Mouse (Mus musculus) kidney, postnatal 0 days (tissue): ENCODE data around the gene Rtn4ip1. TPM values are rescaled to one million over a fixed set of nuclear protein-coding genes. Genes with fewer than 3 reads are reported as not detected.
"Not testable (repeated sequence)": the region's sequence is repeated elsewhere in the genome, so short reads cannot be mapped to it uniquely, and the experiment has no call there.

Experiments
- ATAC-seq: fragments of 200-750 bp; cut with Nextera tagmentation; replicated peaks from 2 replicates; pipeline ENCODE4 v1.8.0; 2017; ENCODE audit warnings: low read depth, moderate number of reproducible peaks, moderate TSS enrichment, moderate library complexity; ENCODE audit not compliant: low FRiP score
- DNase-seq: peaks from one replicate; pipeline ENCODE4 v3.0.0-alpha.2; 2016; ENCODE audit warnings: low spot score
- H3K27ac ChIP-seq: fragments of 300-500 bp; sonication (generic); 2 replicates; pipeline ENCODE4 v1.5.1; 2014; ENCODE audit warnings: mild to moderate bottlenecking
- H3K27me3 ChIP-seq: fragments of 300-500 bp; sonication (generic); 2 replicates; pipeline ENCODE4 v1.6.1; 2014; ENCODE audit warnings: low read length, mixed read lengths; ENCODE audit not compliant: insufficient read depth
- H3K36me3 ChIP-seq: fragments of 300-500 bp; sonication (generic); 2 replicates; pipeline ENCODE4 v1.6.1; 2014; ENCODE audit warnings: low read length, mixed read lengths; ENCODE audit not compliant: insufficient read depth
- H3K4me1 ChIP-seq: fragments of 300-500 bp; sonication (generic); replicated peaks from 2 replicates; pipeline ENCODE4 v1.6.1; 2014; ENCODE audit warnings: antibody characterized with exemption, low read length, mixed read lengths; ENCODE audit not compliant: insufficient read depth
- H3K4me2 ChIP-seq: fragments of 300-500 bp; sonication (generic); 2 replicates; pipeline ENCODE4 v1.6.1; 2014; ENCODE audit warnings: mild to moderate bottlenecking, low read length, moderate library complexity, mixed read lengths
- H3K4me3 ChIP-seq: fragments of 300-500 bp; sonication (generic); replicated peaks from 2 replicates; pipeline ENCODE4 v1.5.1; 2014; ENCODE audit warnings: low read depth, low read length
- H3K9ac ChIP-seq: fragments of 300-500 bp; sonication (generic); 2 replicates; pipeline ENCODE4 v1.6.1; 2014; ENCODE audit warnings: low read depth, low read length
- H3K9me3 ChIP-seq: fragments of 300-500 bp; sonication (generic); replicated peaks from 2 replicates; pipeline ENCODE4 v1.6.1; 2016; ENCODE audit warnings: low read length, inconsistent platforms, mixed read lengths
- CTCF ChIP-seq: IDR thresholded peaks from 2 replicates; pipeline ENCODE4 v1.5.1; 2016; ENCODE audit warnings: antibody characterized with exemption, low read depth, mild to moderate bottlenecking, moderate library complexity
- WGBS: fragments of 180-500 bp; shearing (Covaris S2); extraction: QIAGEN DNeasy Blood & Tissue Kit; methylation state at CpG from one replicate; pipeline ENCODE4 v1.1.7; 2014; 5-methylcytosine and 5-hydroxymethylcytosine counted together
- polyA plus RNA-seq: library from polyadenylated mRNA; unstranded; fragments of >200 nt; fragmentation: Nextera tagmentation; extraction: Ambion mirVana; gene quantifications from 2 replicates; pipeline ENCODE4 v1.2.1, GENCODE M21; 2015

The Rtn4ip1 gene
- polyA plus RNA-seq, 1 experiment from 2014 or later = 16.1 TPM

- Histone ChIP-seq H3K9me3 (no peaks in the 10 kb centered on the region), H3K36me3 (no peaks in the 10 kb centered on the region), H3K9ac (no peak overlapping the region), H3K4me2 (no peak overlapping the region), H3K27ac (no peak overlapping the region), H3K27me3 (no peaks in the 10 kb centered on the region), H3K4me3 (no peak overlapping the region), H3K4me1 (no peaks in the 10 kb centered on the region)
- peak; percentile 90 for DNase-seq
- ATAC-seq = no peak; the same call in 1 of the 2 replicates
- TF ChIP-seq CTCF = peak; percentile 95
- 41% methylated on average over 17 of the region's 17 CpGs for WGBS
Measured at GRCm38 (mm10) chr10:43918696-43919608, 17.3 kb downstream of the Rtn4ip1 start.

GRCm38 (mm10) chr10:43923096-43923495 is 21.5 kb downstream of the Rtn4ip1 start:
- no peaks in the 10 kb centered on the region for H3K4me1 ChIP-seq
- DNase-seq = no peak
- 94% methylated on average over 3 of the region's 3 CpGs for WGBS

GRCm38 (mm10) chr10:43925776-43926175 is 24.2 kb downstream of the Rtn4ip1 start:
- not testable (repeated sequence) for H3K4me3 ChIP-seq, H3K9ac ChIP-seq, H3K27ac ChIP-seq, H3K36me3 ChIP-seq, H3K27me3 ChIP-seq, DNase-seq, H3K4me1 ChIP-seq, H3K4me2 ChIP-seq, ATAC-seq, H3K9me3 ChIP-seq
- WGBS = 90% methylated on average over 8 of the region's 9 CpGs
- TF ChIP-seq CTCF = 0 out of 2 replicates have a peak, but pooled peaks have one; percentile 19

More at GRCm38 (mm10) chr10:43923096-43923495, 21.5 kb downstream of the Rtn4ip1 start:
- no peaks in the 10 kb centered on the region for H3K27me3 ChIP-seq
- H3K36me3 ChIP-seq = no peaks in the 10 kb centered on the region
- H3K4me3 ChIP-seq = no peak overlapping the region
- no peaks in the 10 kb centered on the region for H3K9me3 ChIP-seq
- H3K4me2 ChIP-seq = no peak overlapping the region
- no peak for ATAC-seq
- no peak overlapping the region for H3K27ac ChIP-seq
- no peak for TF ChIP-seq CTCF
- no peak overlapping the region for H3K9ac ChIP-seq

GRCm38 (mm10) chr10:43927736-43928135 is 26.1 kb downstream of the Rtn4ip1 start:
- H3K27ac ChIP-seq = no peak overlapping the region
- H3K4me3 ChIP-seq = no peak overlapping the region
- H3K27me3 ChIP-seq = no peaks in the 10 kb centered on the region
- DNase-seq = no peak
- 81% methylated on average over 8 of the region's 8 CpGs for WGBS
- no peak for TF ChIP-seq CTCF
- H3K4me1 ChIP-seq = no peaks in the 10 kb centered on the region
- no peak overlapping the region for H3K9ac ChIP-seq
- H3K9me3 ChIP-seq = no peaks in the 10 kb centered on the region
- ATAC-seq = no peak
- H3K36me3 ChIP-seq = no peaks in the 10 kb centered on the region
- no peak overlapping the region for H3K4me2 ChIP-seq

GRCm38 (mm10) chr10:43928596-43928995 is 27.0 kb downstream of the Rtn4ip1 start:
- no peak for TF ChIP-seq CTCF
- WGBS = 76% methylated on average over 5 of the region's 5 CpGs
- H3K4me1 ChIP-seq = no peaks in the 10 kb centered on the region

GRCm38 (mm10) chr10:43939136-43939662 is 37.6 kb downstream of the Rtn4ip1 start:
- ATAC-seq = no peak
- Histone ChIP-seq H3K4me2 (no peak overlapping the region), H3K4me3 (no peak overlapping the region), H3K9ac (no peak overlapping the region), H3K27me3 (no peaks in the 10 kb centered on the region), H3K36me3 (no peaks in the 10 kb centered on the region), H3K9me3 (no peaks in the 10 kb centered on the region), H3K4me1 (no peaks in the 10 kb centered on the region; the same call in 1 of the 2 replicates), H3K27ac (no peak overlapping the region)
- WGBS = 69% methylated on average over 6 of the region's 6 CpGs
- TF ChIP-seq CTCF = no peak
- no peak for DNase-seq

More at GRCm38 (mm10) chr10:43928596-43928995, 27.0 kb downstream of the Rtn4ip1 start:
- no peak for ATAC-seq
- no peak overlapping the region for H3K27ac ChIP-seq
- H3K9me3 ChIP-seq = no peaks in the 10 kb centered on the region
- H3K4me2 ChIP-seq = no peak overlapping the region
- H3K4me3 ChIP-seq = no peak overlapping the region
- no peaks in the 10 kb centered on the region for H3K27me3 ChIP-seq
- H3K36me3 ChIP-seq = no peaks in the 10 kb centered on the region
- no peak overlapping the region for H3K9ac ChIP-seq
- no peak for DNase-seq
